Mouse (Mus musculus) heart, postnatal 14 days (tissue): ENCODE measurements at regions not wholly inside any gene's neighbourhood (a gene's known extent, or its start where the extent isn't known, plus 50 kb on each side); places are given as distances from the start of the nearest gene placed in this dataset.

Experiments used
- DNase-seq, 2 experiments: peaks; one replicate each; pipeline ENCODE4 v3.0.0; 2021 to 2022
- intact Hi-C: fragments of 180-260 bp; cut with DNase I; formaldehyde crosslinking; loops from one replicate; pipeline ENCODE4 v1.15.1; 2025

- intact Hi-C loops, result no loop called here
- DNase-seq, result no peak
Measured at GRCm38 (mm10) chr1:63365126-63365525, 80.6 kb upstream of the Adam23 start.

- intact Hi-C loops, result no loop called here
- DNase-seq, result no peak
Measured at GRCm38 (mm10) chr1:63367697-63368376, 77.9 kb upstream of the Adam23 start.

GRCm38 (mm10) chr1:63368921-63369320, 76.8 kb upstream of the Adam23 start:
- intact Hi-C loops, result no loop called here
- no peak for DNase-seq

- no peak for DNase-seq
- intact Hi-C loops, result no loop called here
Measured at GRCm38 (mm10) chr1:63369561-63369960, 76.1 kb upstream of the Adam23 start.

- intact Hi-C loops, result no loop called here
- DNase-seq, result peak; percentile 44 to 49
Measured at GRCm38 (mm10) chr1:63383110-63383509, 62.6 kb upstream of the Adam23 start.

GRCm38 (mm10) chr1:63385116-63385515, 60.6 kb upstream of the Adam23 start:
- no peak for DNase-seq
- intact Hi-C loops, result no loop called here

GRCm38 (mm10) chr1:63395427-63395826, 50.3 kb upstream of the Adam23 start:
- no peak for DNase-seq

More at GRCm38 (mm10) chr1:63395427-63395826, 50.3 kb upstream of the Adam23 start:
- intact Hi-C loops, result no loop called here
